Mouse (Mus musculus) thymus, postnatal 10 days (tissue): Measurements from ENCODE around the gene Mvk.

Experiments used
- DNase-seq, 2 experiments: peaks; one replicate each; pipeline ENCODE4 v3.0.0; 2021; ENCODE audit warnings: low spot score in 2 of 2

Gene Mvk

DNA sequence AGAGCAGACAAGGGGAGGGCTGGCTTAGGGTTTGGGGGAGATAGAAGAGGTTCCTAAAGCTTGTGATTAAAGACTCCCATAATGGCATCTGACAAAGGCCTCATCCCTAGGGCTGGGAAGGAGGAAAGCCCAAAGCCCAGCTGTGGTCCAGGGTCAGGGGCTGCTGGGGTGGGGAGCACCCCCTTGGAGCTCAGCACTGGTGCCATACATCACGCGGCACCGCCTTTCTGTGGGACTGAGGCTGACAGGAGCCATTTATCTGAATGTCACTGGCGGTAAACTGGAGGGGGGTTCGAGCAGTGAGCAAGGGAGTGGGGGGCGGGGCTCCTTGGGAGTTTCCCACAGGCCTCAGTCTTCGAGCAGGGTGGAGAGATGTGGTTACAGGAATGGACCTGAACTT, 65.4 kb downstream of the Mvk start:
- DNase-seq = no peak
